Mouse (Mus musculus): ENCODE measurements around the gene Prkag2. TPM values are rescaled to one million over a fixed set of nuclear protein-coding genes. Genes with fewer than 3 reads are reported as not detected.

Prkag2 gene
- total and polyA plus RNA-seq, 3 experiments = not detected

- TF ChIP-seq GATA1 (IDR thresholded peaks at IDR 0.05; ENCODE audit: borderline replicate concordance, low read length) (no peak), CTCF (IDR thresholded peaks at IDR 0.05; ENCODE audit: low read depth, low read length) (no peak), GATA2 (IDR thresholded peaks at IDR 0.05; ENCODE audit: borderline replicate concordance, low read depth, low read length) (no peak), TAL1 (conservative IDR thresholded peaks at IDR 0.05; ENCODE audit: low read depth, low read length) (no peak), POLR2AphosphoS5 (IDR thresholded peaks at IDR 0.05; ENCODE audit: insufficient replicate concordance, low read depth, low read length) (no peak)
- Histone ChIP-seq H3K4me3 (ENCODE audit: low read depth, low read length) (no peak overlapping the region), H3K9me3 (replicated peaks) (no peaks in the 10 kb centered on the region), H3K4me1 (ENCODE audit: insufficient read depth, low read depth, low read length) (no peaks in the 10 kb centered on the region), H3K36me3 (replicated peaks) (no peaks in the 10 kb centered on the region), H3K27me3 (ENCODE audit: insufficient read depth, low read length) (peaks cover 7% of the 10 kb centered on the region; the same call in 1 of the 2 replicates)
- DNase-seq (ENCODE audit: low spot score) (no peak), ATAC-seq (ENCODE audit: extremely low read depth, insufficient number of reproducible peaks, low FRiP score, poor library complexity, severe bottlenecking) (no peak)
These were observed 24.8 kb downstream of the Prkag2 start for GRCm38 (mm10) chr5:25075623-25076022.

GRCm38 (mm10) chr5:25069815-25070214 lies 30.6 kb downstream of the Prkag2 start:
- ATAC-seq (ENCODE audit: extremely low read depth, insufficient number of reproducible peaks, low FRiP score, poor library complexity, severe bottlenecking) (no peak), DNase-seq (ENCODE audit: low spot score) (no peak)
- H3K4me1 ChIP-seq (ENCODE audit: insufficient read depth, low read depth, low read length) = no peaks in the 10 kb centered on the region
- H3K36me3 ChIP-seq (replicated peaks) = no peaks in the 10 kb centered on the region
- TF ChIP-seq GATA1 (IDR thresholded peaks at IDR 0.05; ENCODE audit: borderline replicate concordance, low read length) (no peak), TAL1 (conservative IDR thresholded peaks at IDR 0.05; ENCODE audit: low read depth, low read length) (no peak), CTCF (IDR thresholded peaks at IDR 0.05; ENCODE audit: low read depth, low read length) (no peak), POLR2AphosphoS5 (IDR thresholded peaks at IDR 0.05; ENCODE audit: insufficient replicate concordance, low read depth, low read length) (no peak), GATA2 (IDR thresholded peaks at IDR 0.05; ENCODE audit: borderline replicate concordance, low read depth, low read length) (no peak)
- no peaks in the 10 kb centered on the region for H3K9me3 ChIP-seq (replicated peaks)
- H3K27me3 ChIP-seq (ENCODE audit: insufficient read depth, low read length) = peaks cover 15% of the 10 kb centered on the region; the same call in 1 of the 2 replicates
- no peak overlapping the region for H3K4me3 ChIP-seq (ENCODE audit: low read depth, low read length)

GRCm38 (mm10) chr5:25067122-25067521 lies 33.3 kb downstream of the Prkag2 start:
- Histone ChIP-seq H3K4me3 (ENCODE audit: low read depth, low read length) (no peak overlapping the region), H3K9me3 (replicated peaks) (no peaks in the 10 kb centered on the region), H3K36me3 (replicated peaks) (no peaks in the 10 kb centered on the region), H3K4me1 (ENCODE audit: insufficient read depth, low read depth, low read length) (no peaks in the 10 kb centered on the region), H3K27me3 (ENCODE audit: insufficient read depth, low read length) (peaks cover 13% of the 10 kb centered on the region; the same call in 1 of the 2 replicates)
- ATAC-seq (ENCODE audit: extremely low read depth, insufficient number of reproducible peaks, low FRiP score, poor library complexity, severe bottlenecking) = no peak
- TF ChIP-seq TAL1 (conservative IDR thresholded peaks at IDR 0.05; ENCODE audit: low read depth, low read length) = no peak
- TF ChIP-seq POLR2AphosphoS5 (IDR thresholded peaks at IDR 0.05; ENCODE audit: insufficient replicate concordance, low read depth, low read length) = no peak
- TF ChIP-seq GATA1 (IDR thresholded peaks at IDR 0.05; ENCODE audit: borderline replicate concordance, low read length) = no peak
- no peak for DNase-seq (ENCODE audit: low spot score)

- TF ChIP-seq GATA2 (IDR thresholded peaks at IDR 0.05; ENCODE audit: borderline replicate concordance, low read depth, low read length) = no peak
- TF ChIP-seq CTCF (IDR thresholded peaks at IDR 0.05; ENCODE audit: low read depth, low read length) = no peak
- TF ChIP-seq POLR2AphosphoS5 (IDR thresholded peaks at IDR 0.05; ENCODE audit: insufficient replicate concordance, low read depth, low read length) = no peak
- TF ChIP-seq TAL1 (conservative IDR thresholded peaks at IDR 0.05; ENCODE audit: low read depth, low read length) = no peak
- TF ChIP-seq GATA1 (IDR thresholded peaks at IDR 0.05; ENCODE audit: borderline replicate concordance, low read length) = no peak
- Histone ChIP-seq H3K9me3 (replicated peaks) (no peaks in the 10 kb centered on the region), H3K4me1 (ENCODE audit: insufficient read depth, low read depth, low read length) (no peaks in the 10 kb centered on the region), H3K27me3 (ENCODE audit: insufficient read depth, low read length) (peaks cover 7% of the 10 kb centered on the region; the same call in 1 of the 2 replicates), H3K4me3 (ENCODE audit: low read depth, low read length) (no peak overlapping the region), H3K36me3 (replicated peaks) (no peaks in the 10 kb centered on the region)
- ATAC-seq (ENCODE audit: extremely low read depth, insufficient number of reproducible peaks, low FRiP score, poor library complexity, severe bottlenecking) = no peak
- DNase-seq (ENCODE audit: low spot score) = no peak
These were observed 35.9 kb downstream of the Prkag2 start for GRCm38 (mm10) chr5:25064270-25065232.

GRCm38 (mm10) chr5:25062506-25063132 lies 37.8 kb downstream of the Prkag2 start:
- Histone ChIP-seq H3K36me3 (replicated peaks) (no peaks in the 10 kb centered on the region), H3K9me3 (replicated peaks) (no peaks in the 10 kb centered on the region), H3K4me1 (ENCODE audit: insufficient read depth, low read depth, low read length) (no peaks in the 10 kb centered on the region), H3K4me3 (ENCODE audit: low read depth, low read length) (no peak overlapping the region), H3K27me3 (ENCODE audit: insufficient read depth, low read length) (peaks cover 12% of the 10 kb centered on the region; the same call in 1 of the 2 replicates)
- no peak for ATAC-seq (ENCODE audit: extremely low read depth, insufficient number of reproducible peaks, low FRiP score, poor library complexity, severe bottlenecking)
- DNase-seq (ENCODE audit: low spot score) = no peak
- no peak for TF ChIP-seq TAL1 (conservative IDR thresholded peaks at IDR 0.05; ENCODE audit: low read depth, low read length)
- no peak for TF ChIP-seq GATA2 (IDR thresholded peaks at IDR 0.05; ENCODE audit: borderline replicate concordance, low read depth, low read length)
- no peak for TF ChIP-seq GATA1 (IDR thresholded peaks at IDR 0.05; ENCODE audit: borderline replicate concordance, low read length)
- no peak for TF ChIP-seq POLR2AphosphoS5 (IDR thresholded peaks at IDR 0.05; ENCODE audit: insufficient replicate concordance, low read depth, low read length)
- TF ChIP-seq CTCF (IDR thresholded peaks at IDR 0.05; ENCODE audit: low read depth, low read length) = no peak

All from G1E (cell line).